Mouse (Mus musculus): Measurements from ENCODE around the gene Ephx3. TPM values are rescaled to one million over a fixed set of nuclear protein-coding genes. Genes with fewer than 3 reads are reported as not detected.
"Not testable (repeated sequence)": the region's sequence is repeated elsewhere in the genome, so short reads cannot be mapped to it uniquely, and the experiment has no call there.

The Ephx3 gene
- total RNA-seq (2021) = 1 to 10 TPM; 1.3 TPM

DNA sequence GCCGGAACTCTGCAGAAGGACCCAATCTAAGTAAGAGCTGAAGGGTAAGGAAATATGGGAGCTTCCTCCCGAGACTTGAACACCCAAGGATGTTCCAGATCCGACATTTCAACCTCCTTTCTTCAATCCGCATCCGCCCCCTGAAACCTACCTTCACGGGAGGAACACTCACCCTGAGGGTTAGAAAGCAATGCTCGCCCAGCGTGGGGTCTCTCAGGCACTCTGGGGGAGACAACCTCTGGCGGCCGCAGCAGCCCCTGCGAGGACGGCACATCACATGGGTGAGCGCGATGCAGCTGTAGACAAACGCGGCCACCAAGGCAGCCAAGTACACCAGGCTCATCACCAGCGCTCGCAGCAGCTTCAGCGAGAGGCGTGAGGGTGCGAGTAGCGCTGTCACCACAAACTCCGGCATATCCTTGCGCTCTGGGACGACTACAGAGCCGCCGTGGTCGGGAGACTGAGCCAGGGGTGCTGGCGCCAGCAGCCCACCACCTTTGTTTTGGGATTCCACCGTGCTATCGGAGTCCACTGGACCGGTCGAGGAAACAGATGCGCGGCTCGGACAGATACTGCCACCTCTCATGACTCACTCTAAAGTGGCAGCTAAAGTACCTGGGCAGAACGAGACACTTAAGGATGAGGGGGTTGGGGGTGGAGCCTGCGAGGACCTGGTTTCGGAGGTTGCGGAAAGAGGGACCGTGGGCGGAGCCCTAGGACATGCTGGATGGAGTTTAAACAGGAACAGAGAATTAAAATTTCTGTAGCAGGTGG lies at the start of gene Ephx3:
Gene Ephx3, minus strand, starts transcription at position 687 of the 774 bp plus-strand sequence.
- DNase-seq (ENCODE audit: low spot score) = no peak

DNA sequence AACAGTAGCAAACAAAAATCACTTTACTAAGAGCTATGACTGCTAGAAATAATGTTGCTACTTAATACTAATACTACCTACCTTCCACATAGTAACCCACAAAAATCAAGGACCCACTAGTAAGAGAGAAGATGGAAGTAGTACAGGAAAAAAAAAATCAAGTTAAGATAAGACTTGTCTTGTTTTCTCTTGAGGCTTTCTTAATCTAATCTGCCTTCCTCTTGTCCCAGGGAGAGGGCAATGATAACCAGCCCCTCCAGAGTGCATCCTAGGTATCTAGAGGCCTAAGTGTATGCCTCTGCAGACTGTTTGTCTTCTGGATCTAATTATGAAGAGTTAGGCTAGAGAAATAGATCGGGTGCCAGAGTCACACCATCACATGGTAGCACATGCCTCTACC lies 49.2 kb upstream of the Ephx3 start:
- no peak for DNase-seq (ENCODE audit: low spot score)
- intact Hi-C loops (cut with DNase I) = no loop called here

More for the DNA sequence above, at the start of gene Ephx3:
- intact Hi-C loops (cut with DNase I) = no loop called here

DNA sequence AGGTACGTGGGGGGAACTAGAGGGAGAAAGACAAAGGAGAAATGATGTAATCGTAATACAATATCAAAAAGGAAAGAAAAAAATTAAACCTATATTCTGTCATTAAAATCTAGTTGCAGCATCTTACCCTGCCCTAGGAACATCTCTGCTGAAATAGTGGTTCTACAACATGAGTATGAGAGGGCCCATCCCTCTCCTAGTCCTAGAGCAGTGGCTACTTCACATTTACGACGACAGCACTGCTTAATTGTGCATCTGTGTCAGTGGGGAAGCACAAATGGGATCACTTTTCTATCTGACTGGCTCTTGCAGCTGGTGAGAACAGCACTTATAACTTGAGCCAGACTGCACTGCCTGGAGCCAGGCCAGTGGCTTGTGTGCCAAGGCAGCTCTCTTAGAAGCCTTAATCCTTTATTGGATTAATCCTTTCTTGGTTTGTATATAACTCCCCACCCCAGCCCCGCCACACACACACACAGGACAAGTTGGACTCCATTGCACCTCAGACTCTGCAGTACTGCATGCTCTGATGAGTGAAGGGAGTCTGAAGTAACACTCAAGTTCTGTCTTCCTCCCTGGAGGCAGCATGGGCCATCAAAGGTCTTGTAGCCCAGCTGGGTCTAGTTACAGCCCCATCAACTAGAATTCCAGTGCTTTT lies 46.3 kb upstream of the Ephx3 start:
- intact Hi-C loops (cut with DNase I) = no loop called here
- DNase-seq (ENCODE audit: low spot score) = peak; percentile 49

DNA sequence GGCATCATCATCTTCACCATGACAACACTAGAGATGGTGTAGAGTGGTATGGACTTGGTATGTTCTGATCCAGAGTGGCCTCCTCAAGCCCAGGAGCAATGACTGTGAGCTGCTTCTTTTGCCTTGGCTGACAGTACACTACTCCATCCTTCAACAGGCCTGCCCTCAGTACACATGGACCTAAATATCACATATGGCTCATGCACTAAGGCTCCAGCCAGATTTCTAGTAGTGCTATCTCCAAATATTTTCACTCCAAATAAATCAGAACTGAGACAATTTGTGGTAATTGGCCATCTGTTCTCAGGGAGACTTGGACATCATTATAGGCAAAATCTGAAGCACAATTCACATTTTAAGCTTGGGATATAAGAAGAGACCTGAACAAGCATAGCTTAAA lies 43.8 kb upstream of the Ephx3 start:
- DNase-seq (ENCODE audit: low spot score) = no peak
- intact Hi-C loops (cut with DNase I) = loop anchor here (5.0 kb wide), 1 partner anchor 49 kb away; the partner anchor contains the start of gene Brd4

DNA sequence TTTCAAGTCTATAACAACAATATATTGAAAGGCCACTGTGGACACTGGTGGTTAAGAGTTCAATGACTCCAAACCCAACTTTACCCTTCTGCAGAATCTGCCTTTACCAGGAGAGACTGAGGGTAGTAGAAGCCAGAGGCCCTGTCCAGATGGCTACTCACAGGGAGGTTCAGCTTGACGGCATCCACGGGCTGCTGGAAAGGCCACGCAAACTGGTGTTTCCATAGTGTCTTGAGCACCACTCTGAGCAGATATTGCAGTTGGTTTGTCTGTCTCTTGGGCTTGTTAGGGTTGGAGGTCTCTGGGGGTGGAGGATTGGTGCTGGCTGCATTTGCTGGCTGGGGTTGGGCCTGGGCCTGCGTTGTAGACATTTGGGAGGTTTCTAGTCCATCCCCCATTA lies 39.9 kb upstream of the Ephx3 start:
- no peak for DNase-seq (ENCODE audit: low spot score)
- intact Hi-C loops (cut with DNase I) = loop anchor here (5.0 kb wide), 1 partner anchor 43 kb away; no protein-coding TSS in a partner anchor

DNA sequence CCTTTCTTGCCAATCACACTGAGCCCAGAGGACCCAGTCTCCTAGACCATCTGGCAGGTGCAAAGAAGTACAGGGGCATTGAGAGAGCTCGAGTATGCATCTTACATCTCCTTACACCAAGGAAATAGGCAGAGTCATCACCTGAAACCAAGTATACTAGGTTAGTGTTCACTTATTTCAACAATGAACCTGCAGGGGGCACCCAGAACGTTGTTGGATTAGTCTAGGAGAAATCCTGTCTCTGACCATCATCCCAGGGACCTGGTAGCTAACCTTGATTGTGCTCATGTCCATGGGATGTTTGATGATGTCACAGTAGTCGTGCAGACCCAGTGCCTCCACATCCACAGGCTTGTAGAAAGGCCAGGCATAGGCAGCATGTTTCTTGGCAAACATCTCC lies 31.5 kb upstream of the Ephx3 start:
- DNase-seq (ENCODE audit: low spot score) = no peak
- intact Hi-C loops (cut with DNase I) = no loop called here

DNA sequence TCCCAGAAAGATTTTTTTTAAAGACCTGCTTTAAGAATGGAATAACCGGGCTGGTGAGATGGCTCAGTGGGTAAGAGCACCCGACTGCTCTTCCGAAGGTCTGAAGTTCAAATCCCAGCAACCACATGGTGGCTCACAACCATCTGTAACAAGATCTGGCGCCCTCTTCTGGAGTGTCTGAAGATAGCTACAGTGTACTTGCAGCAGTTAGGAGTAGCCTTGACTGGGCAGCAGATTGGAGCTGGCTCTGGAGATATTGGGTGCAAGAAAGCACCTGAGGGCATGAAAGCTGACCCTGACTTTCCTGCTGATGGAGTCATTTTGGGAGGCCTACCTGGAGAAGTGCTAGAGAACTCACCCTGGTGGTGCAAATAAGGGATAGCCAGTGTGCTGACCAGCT lies 26.2 kb upstream of the Ephx3 start:
- DNase-seq (ENCODE audit: low spot score); intact Hi-C loops (cut with DNase I): not testable (repeated sequence)

DNA sequence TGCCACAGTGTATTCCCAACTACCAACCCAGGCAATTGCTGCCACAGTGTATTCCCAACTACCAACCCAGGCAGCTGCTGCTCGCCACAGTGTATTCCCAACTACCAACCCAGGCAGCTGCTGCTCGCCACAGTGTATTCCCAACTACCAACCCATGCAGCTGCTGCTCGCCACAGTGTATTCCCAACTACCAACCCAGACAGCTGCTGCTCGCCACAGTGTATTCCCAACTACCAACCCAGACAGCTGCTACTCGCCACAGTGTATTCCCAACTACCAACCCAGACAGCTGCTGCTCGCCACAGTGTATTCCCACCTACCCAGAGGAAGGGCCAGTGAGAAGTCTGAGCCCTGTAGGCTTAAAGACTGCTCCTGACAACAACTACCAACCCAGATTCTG lies 22.2 kb upstream of the Ephx3 start:
- not testable (repeated sequence) for DNase-seq (ENCODE audit: low spot score)

DNA sequence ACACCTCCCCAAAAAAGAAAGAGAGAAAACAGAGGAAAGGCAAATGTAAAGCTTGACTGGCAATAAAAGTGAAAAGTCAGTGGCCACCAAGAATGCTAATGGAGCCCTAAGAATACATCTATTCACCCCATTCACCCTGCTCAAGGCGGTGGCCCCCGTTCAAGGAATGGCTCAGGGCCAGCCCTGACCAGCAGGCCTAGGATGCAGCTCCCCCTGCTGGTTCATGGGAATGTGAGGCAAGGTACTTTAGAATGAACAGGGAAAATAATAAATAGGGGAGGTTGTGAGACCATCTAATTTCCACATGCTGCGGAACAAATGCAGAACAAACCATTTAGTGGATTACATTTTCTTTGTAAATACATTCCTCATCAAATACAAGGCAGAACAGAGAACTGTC lies 20.4 kb upstream of the Ephx3 start:
- no peak for DNase-seq (ENCODE audit: low spot score)
- intact Hi-C loops (cut with DNase I) = loop anchor here (2.0 to 10.0 kb wide), 6 partner anchors 47 to 525 kb away; no protein-coding TSS in a partner anchor

More for the DNA sequence above, 22.2 kb upstream of the Ephx3 start:
- intact Hi-C loops (cut with DNase I) = loop anchor here (2.0 to 5.0 kb wide), 2 partner anchors 129 to 184 kb away; no protein-coding TSS in a partner anchor

DNA sequence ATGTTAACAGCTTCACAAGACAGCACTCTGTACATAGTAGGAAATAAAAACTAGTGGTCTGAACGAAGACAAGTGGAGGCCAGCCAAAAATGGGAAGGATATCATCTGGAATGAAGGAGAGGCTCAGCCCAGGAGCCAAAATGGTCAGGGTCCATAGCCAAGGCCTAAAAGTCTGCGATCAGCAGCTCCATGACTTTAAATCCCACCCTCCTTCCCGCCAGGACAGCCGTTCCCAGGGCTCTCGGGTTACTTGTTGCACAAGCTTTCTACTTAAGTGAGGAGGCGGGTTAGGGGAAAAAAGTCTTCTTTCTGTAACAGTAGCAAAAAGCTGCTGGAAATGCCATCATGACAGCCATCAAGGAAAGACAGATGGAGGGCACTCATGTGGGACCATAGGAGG lies 19.8 kb upstream of the Ephx3 start:
- intact Hi-C loops (cut with DNase I) = loop anchor here (2.0 to 10.0 kb wide), 4 partner anchors 47 to 524 kb away; no protein-coding TSS in a partner anchor
- peak; percentile 38 for DNase-seq (ENCODE audit: low spot score)

DNA sequence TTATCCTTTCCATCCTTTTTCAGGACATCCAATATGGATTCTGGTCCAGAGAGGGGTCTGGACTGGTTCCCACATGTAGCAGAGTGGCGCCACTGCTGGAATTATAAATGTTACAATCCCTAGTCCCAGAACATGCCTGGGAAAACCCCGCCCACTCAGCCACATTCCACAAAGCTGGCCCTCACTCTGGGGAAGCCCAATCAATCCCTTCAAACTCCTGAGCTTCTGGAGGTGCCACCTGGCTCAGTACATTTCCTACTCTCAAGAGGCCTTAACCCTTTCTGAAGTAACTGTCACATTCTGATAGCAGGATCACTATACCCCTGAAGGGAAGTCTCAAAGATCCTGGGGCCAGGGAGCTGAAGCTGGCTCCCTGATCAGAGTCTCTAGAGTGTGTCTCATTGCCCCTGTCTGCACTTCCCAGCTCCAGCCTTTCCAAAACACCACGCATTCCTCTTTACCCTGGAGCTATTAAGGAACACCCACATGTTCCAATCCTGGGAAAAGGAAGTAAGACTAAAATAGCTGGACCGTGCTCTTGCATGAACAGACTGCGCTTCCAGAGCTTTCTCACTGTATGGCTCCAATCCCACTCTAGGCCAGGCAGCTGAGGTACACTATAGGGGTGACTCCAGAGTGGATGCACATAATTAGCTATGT lies 18.4 kb upstream of the Ephx3 start:
- DNase-seq (ENCODE audit: low spot score) = peak; percentile 60
- intact Hi-C loops (cut with DNase I) = loop anchor here (2.0 to 10.0 kb wide), 4 partner anchors 45 to 523 kb away; no protein-coding TSS in a partner anchor

DNA sequence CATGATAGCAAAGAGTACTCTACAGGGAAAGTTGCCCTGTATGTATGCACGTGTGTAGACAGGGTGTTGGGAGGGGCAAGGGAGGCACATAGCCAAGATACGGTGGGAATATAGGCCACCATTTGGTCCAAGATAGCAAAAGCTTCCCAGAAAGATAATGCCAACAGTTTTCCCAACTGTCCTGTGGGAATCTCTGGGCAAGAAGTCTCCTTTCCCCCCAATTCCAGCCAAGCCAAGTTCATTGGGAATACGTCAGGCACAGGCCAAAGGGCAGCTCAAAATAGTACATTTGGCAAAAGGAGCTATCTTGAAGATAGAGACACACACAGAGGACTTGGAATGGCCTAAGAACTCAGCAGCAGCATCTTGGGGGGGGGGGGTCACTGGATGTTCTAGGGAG lies 16.0 kb upstream of the Ephx3 start:
- intact Hi-C loops (cut with DNase I) = loop anchor here (5.0 to 10.0 kb wide), 2 partner anchors 43 to 521 kb away; no protein-coding TSS in a partner anchor
- no peak for DNase-seq (ENCODE audit: low spot score)

DNA sequence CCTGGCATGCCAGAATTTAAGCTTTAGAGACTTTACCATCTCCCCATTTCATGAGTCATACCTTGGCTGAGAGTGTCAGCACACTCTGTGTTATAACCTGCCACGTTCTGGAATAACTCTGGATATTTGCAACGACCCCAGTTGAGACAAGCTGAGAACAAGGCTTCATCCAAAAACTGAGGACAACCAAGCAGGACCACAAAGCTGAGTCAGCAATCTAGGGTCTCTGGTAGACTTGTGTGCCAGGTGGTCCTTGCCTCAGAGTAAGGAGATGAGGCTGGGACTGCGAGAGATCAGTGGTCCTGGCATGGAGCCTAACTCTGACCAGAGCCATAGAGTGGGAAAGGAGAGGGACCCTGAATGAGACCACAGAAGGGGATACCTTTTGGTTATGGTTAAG lies 13.6 kb upstream of the Ephx3 start:
- intact Hi-C loops (cut with DNase I) = loop anchor here (10.0 kb wide), 1 partner anchor 518 kb away; no protein-coding TSS in a partner anchor
- no peak for DNase-seq (ENCODE audit: low spot score)

DNA sequence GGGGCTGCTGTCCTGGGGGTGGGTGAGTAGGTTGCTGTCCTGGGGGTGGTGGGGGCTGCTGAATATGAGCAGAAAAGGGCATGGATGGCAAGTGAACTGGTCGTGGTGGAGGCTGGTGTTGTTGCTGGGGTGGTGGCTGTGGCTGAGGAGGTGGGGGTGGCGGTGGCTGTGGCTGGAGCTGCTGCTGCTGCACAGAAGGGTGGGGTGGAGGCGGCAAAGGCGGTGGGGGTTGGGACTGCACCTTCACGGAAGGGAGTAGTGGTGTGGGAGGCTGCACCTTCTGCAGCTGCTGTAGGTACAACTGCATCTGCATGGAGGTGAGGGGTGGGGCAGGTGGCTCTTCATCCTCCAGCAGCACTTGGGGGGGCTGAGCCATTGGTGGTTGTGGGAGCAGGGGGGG lies 11.7 kb upstream of the Ephx3 start:
- no peak for DNase-seq (ENCODE audit: low spot score)
- intact Hi-C loops (cut with DNase I) = loop anchor here (10.0 kb wide), 1 partner anchor 516 kb away; no protein-coding TSS in a partner anchor

DNA sequence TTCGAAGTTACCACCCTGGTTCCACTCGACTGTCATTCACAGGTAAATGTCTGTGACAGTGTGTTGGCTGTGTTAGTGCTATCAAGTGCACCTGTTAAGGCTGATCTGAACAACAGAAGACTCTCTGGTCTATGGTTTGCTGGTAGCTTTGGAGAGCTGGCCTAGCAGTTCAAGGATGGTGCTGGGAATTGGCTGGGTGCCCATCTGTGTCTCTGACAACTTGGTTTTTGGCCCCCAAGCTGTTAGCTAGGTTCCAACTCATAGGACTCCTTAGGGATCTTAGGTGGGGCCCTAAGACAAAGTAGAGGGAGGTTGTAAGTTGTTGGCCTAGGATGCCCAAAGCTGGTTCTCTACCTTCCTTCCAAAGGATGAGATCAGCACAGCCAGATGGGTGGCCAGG lies 10.4 kb upstream of the Ephx3 start:
- DNase-seq (ENCODE audit: low spot score) = no peak
- intact Hi-C loops (cut with DNase I) = loop anchor here (10.0 kb wide), 1 partner anchor 515 kb away; no protein-coding TSS in a partner anchor

DNA sequence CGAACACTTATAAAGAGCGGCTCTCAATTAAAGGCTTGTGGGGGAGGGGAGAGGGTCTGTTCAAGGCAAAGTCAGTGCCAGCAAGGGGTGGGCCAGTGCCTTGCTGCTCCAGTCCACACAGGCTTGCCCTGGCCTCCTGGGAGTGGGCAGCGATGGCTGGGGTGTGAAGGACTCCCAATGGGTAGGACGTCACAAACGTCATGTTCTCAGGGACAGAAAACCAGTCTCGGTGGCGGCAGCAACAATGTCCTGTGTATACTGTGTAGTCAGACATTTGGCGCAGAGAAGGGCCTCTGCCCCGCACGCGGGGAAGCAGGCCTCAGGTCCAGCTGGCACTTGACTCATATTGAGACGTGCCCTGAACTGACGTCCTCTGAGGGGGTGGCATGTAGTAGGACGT lies 7.8 kb upstream of the Ephx3 start:
- intact Hi-C loops (cut with DNase I) = no loop called here
- DNase-seq (ENCODE audit: low spot score) = no peak

DNA sequence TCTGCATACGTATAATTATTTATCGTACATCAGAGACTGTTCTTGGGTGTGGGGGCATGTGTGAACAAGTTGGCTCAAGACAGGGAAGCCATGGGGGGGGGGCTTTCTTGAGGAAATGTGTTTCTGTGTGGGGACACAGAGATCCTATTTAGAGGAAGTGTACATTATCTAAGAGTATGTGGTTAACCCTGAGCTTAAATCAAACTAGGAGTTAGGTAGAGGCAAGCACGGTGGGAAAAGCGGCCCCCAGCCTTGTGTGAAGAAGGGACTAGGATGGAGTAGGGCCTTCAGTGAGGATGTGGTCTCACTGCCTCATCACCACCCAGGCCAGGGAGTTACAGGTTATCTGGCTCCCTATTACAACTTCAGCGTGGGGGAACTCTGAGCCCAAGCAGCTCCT lies 6.4 kb upstream of the Ephx3 start:
- DNase-seq (ENCODE audit: low spot score) = no peak
- intact Hi-C loops (cut with DNase I) = no loop called here

DNA sequence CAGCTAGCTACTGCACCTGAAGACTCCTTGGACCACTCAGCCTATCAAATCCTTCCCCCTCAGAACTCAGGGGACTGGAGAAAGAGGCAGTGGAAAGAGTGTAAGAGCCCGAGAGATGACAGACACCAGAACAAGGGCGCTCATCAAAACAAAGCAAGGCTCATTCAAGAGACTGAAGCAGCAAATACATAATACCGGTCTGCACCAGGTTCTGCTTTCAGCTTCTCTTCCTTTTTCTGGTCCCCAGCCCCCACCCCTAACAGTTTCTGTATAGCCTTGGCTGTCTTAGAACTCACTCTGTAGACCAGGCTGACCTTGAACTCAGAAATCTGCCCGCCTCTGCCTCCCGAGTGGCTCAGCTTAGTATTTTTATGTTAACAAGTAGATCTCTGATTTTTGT lies 3.7 kb upstream of the Ephx3 start:
- intact Hi-C loops (cut with DNase I) = no loop called here
- DNase-seq (ENCODE audit: low spot score) = no peak

DNA sequence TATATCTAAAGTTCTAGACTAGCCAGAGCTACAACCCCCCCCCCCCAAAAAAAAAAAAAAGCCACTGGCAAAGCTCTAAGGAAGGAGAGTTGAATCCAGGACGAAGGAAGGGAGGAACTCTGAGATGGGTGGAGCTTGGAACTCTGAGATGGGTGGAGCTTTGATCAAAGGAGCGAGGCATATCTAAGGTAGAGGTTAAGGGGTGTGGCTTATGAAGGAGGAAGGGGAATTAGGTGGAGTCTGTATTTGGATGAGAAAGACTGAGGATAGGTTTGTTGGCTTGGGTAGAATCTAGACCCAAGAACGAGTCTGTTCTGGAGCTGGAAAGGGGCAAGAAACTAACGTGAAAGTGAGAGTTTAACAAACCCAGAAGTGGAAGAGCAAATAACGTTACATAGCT lies 501 bp upstream of the Ephx3 start:
- no peak for DNase-seq (ENCODE audit: low spot score)
- intact Hi-C loops (cut with DNase I) = no loop called here

DNA sequence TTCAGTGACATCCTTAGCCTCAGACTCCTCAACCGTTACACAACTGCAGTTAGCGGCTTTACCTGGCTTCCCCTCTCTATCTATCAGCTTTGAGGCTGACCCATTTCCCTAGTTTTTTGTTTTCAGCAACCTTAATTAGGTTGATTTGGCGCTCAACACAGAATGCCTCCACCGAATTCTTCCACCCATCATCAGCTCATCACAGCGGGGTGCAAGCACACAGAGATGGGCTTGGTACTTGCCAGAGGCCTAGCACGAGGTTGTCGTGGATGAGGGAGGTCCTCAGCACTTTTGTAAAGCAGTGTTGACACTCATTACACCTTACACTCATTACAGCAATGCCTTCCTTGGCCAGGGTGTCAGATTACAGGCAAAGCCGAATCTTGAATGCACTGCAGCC lies 6.3 kb downstream of the Ephx3 start:
- DNase-seq (ENCODE audit: low spot score) = no peak
- intact Hi-C loops (cut with DNase I) = no loop called here

Data from heart, postnatal 25 days (tissue).